Mouse (Mus musculus): ENCODE results near the gene Treh.

- TF ChIP-seq CTCF (conservative IDR thresholded peaks at IDR 0.05; ENCODE audit: insufficient read depth, insufficient read length, low read depth, low read length) (no peak), POLR2A (IDR thresholded peaks at IDR 0.05; ENCODE audit: low read depth, low read length) (no peak)
These were observed 50.5 kb downstream of the Treh start for GRCm38 (mm10) chr9:44723521-44724041.

Data from kidney, adult 2 months (tissue).